Mouse (Mus musculus) embryonic fibroblast, embryonic 13.5 days (primary cell): ENCODE data around the gene Fes.

Source experiments
- CTCF ChIP-seq: IDR thresholded peaks from 2 replicates; pipeline ENCODE4 v1.5.1; 2011; ENCODE audit warnings: mild to moderate bottlenecking, control low read depth, low read length, moderate library complexity, borderline replicate concordance; ENCODE audit not compliant: insufficient read depth
- POLR2A ChIP-seq: IDR thresholded peaks from 2 replicates; pipeline ENCODE4 v1.6.1; 2011; ENCODE audit warnings: low read depth, mild to moderate bottlenecking, control low read depth, low read length, moderate library complexity

DNA sequence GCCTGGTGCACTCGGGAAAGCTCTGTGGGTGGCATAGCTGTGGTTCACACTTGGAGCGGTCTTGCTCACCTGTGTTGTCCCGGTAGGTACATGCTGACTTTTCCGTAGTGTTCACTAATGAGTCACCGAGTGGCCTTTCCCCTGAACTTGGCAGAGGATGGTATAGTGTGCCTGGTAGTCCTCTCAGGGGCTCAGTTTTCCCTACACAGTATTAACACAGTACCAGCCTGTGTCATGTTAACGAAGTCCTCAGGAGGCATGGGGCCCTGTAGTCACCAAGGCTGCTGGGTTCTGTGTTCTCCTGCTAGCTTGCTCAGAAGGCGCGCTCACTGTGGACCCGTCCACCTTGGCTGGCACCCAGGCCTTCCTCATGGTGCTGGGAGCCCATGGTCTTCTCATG is 22.6 kb upstream of the Fes start:
- TF ChIP-seq CTCF: no peak
- no peak for TF ChIP-seq POLR2A
